Mouse (Mus musculus): ENCODE data around the gene Sfxn3.

- no peak for TF ChIP-seq CTCF (conservative IDR thresholded peaks at IDR 0.05; ENCODE audit: low read length)
- TF ChIP-seq POU5F1 (IDR thresholded peaks at IDR 0.05; ENCODE audit: borderline replicate concordance, low read length) = no peak
- no peak for TF ChIP-seq NANOG (IDR thresholded peaks at IDR 0.05; ENCODE audit: borderline replicate concordance, low read length)
Observed at GRCm38 (mm10) chr19:45076586-45077510, 29.5 kb downstream of the Sfxn3 start.
